Mouse (Mus musculus) CH12.LX (cell line): Measurements from ENCODE around the gene Sox11. TPM values are rescaled to one million over a fixed set of nuclear protein-coding genes. Genes with fewer than 3 reads are reported as not detected.

Experiments used
- DNase-seq: peaks from one replicate; pipeline ENCODE4 v3.0.0-alpha.2; 2013; ENCODE audit errors: extremely low read depth
- H3K27ac ChIP-seq: 2 replicates; pipeline ENCODE4 v1.5.1; 2012; ENCODE audit warnings: low read depth, mild to moderate bottlenecking, control low read depth, moderate library complexity; ENCODE audit not compliant: insufficient read depth
- H3K27me3 ChIP-seq: replicated peaks from 2 replicates; pipeline ENCODE3; 2012; ENCODE audit warnings: inconsistent platforms
- H3K36me3 ChIP-seq, 2 experiments: replicated peaks in 1 of 2; 2 replicates each; pipeline versions ENCODE3 to v1.6.1; 2012; ENCODE audit warnings: inconsistent platforms in 1 of 2, low read length in 1 of 2, mild to moderate bottlenecking in 1 of 2, mixed read lengths in 1 of 2, moderate library complexity in 1 of 2; ENCODE audit not compliant: control insufficient read depth in 1 of 2, insufficient read depth in 1 of 2
- H3K4me1 ChIP-seq, 2 experiments: 2 replicates each; pipeline ENCODE4 v1.6.1; 2012; ENCODE audit warnings: inconsistent platforms in 1 of 2, moderate library complexity in 1 of 2; ENCODE audit not compliant: insufficient read depth in 2 of 2, control insufficient read depth in 1 of 2
- H3K4me2 ChIP-seq: 2 replicates; pipeline ENCODE4 v1.6.1; 2012; ENCODE audit warnings: low read depth, mild to moderate bottlenecking, control low read depth; ENCODE audit not compliant: poor library complexity, insufficient read depth, severe bottlenecking
- H3K4me3 ChIP-seq, 3 experiments: fragments of 150-350 bp in 1 of 3; sonication (generic) in 1 of 3; replicated peaks in 1 of 3; 2 replicates each; pipeline versions ENCODE3 to v1.5.1; 2011 to 2012; ENCODE audit warnings: low read depth in 2 of 3, low read length in 2 of 3, mild to moderate bottlenecking in 2 of 3, moderate library complexity in 2 of 3, control low read depth in 1 of 3, improper control_type of control experiment in 1 of 3, inconsistent platforms in 1 of 3, mixed read lengths in 1 of 3; ENCODE audit not compliant: poor library complexity in 1 of 3
- H3K79me2 ChIP-seq: replicated peaks from 2 replicates; pipeline ENCODE4 v1.6.1; 2012; ENCODE audit warnings: mild to moderate bottlenecking, moderate library complexity; ENCODE audit not compliant: control insufficient read depth, poor library complexity, insufficient read depth, severe bottlenecking; ENCODE audit errors: extremely low read depth
- H3K9ac ChIP-seq: 2 replicates; pipeline ENCODE4 v1.6.1; 2012; ENCODE audit warnings: low read depth, mild to moderate bottlenecking, control low read depth, moderate library complexity; ENCODE audit not compliant: insufficient read depth
- H3K9me3 ChIP-seq: replicated peaks from 2 replicates; pipeline ENCODE3; 2012; ENCODE audit warnings: low read length, inconsistent platforms, mixed read lengths
- CHD2 ChIP-seq: IDR thresholded peaks from 2 replicates; pipeline ENCODE4 v1.6.1; 2011; ENCODE audit warnings: low read length, improper control_type of control experiment
- CTCF ChIP-seq, 2 experiments: IDR thresholded peaks in 1 of 2; conservative IDR thresholded peaks in 1 of 2; 2 replicates each; pipeline ENCODE4 v1.5.1; 2011 to 2012; ENCODE audit warnings: low read depth in 2 of 2, low read length in 2 of 2, improper control_type of control experiment in 1 of 2, inconsistent platforms in 1 of 2, mild to moderate bottlenecking in 1 of 2, moderate library complexity in 1 of 2
- JUN ChIP-seq: IDR thresholded peaks from 2 replicates; pipeline ENCODE4 v1.6.1; 2011; ENCODE audit warnings: low read depth, mild to moderate bottlenecking, low read length, improper control_type of control experiment, moderate library complexity; ENCODE audit not compliant: insufficient read depth
- KAT2A ChIP-seq: IDR thresholded peaks from 2 replicates; pipeline ENCODE4 v1.6.1; 2012; ENCODE audit warnings: low read length, improper control_type of control experiment, inconsistent platforms; ENCODE audit not compliant: insufficient replicate concordance
- MXI1 ChIP-seq: IDR thresholded peaks from 2 replicates; pipeline ENCODE4 v1.6.1; 2011; ENCODE audit warnings: mild to moderate bottlenecking, low read depth, low read length, improper control_type of control experiment
- RCOR1 ChIP-seq: conservative IDR thresholded peaks from 2 replicates; pipeline ENCODE4 v1.6.1; 2012; ENCODE audit warnings: low read depth, mild to moderate bottlenecking, inconsistent platforms, low read length, improper control_type of control experiment
- SIN3A ChIP-seq: IDR thresholded peaks from 2 replicates; pipeline ENCODE4 v1.6.1; 2012; ENCODE audit warnings: low read length, improper control_type of control experiment, inconsistent platforms
- SMC3 ChIP-seq: IDR thresholded peaks from 2 replicates; pipeline ENCODE4 v1.6.1; 2011; ENCODE audit warnings: low read depth, low read length, improper control_type of control experiment
- TBP ChIP-seq: conservative IDR thresholded peaks from 2 replicates; pipeline ENCODE4 v1.6.1; 2011; ENCODE audit warnings: low read depth, low read length, improper control_type of control experiment
- TCF12 ChIP-seq: IDR thresholded peaks from 2 replicates; pipeline ENCODE4 v1.6.1; 2014; ENCODE audit warnings: low read depth, mild to moderate bottlenecking, inconsistent platforms, low read length, improper control_type of control experiment
- USF1 ChIP-seq: IDR thresholded peaks from 2 replicates; pipeline ENCODE4 v1.6.1; 2014; ENCODE audit warnings: low read depth, mild to moderate bottlenecking, inconsistent platforms, low read length, improper control_type of control experiment
- USF2 ChIP-seq: conservative IDR thresholded peaks from 2 replicates; pipeline ENCODE4 v1.6.1; 2011; ENCODE audit warnings: low read depth, low read length, improper control_type of control experiment
- dilution Hi-C: fragments of 300-500 bp; cut with MboI; formaldehyde crosslinking; loops from 2 replicates; pipeline ENCODE4 v1.14.3; 2020; ENCODE audit warnings: low sequenced_read_pairs; ENCODE audit not compliant: extremely low pct_unique_long_range_greater_than_20kb, extremely low pct_ligation_motif_present
- in situ Hi-C: fragments of 300-500 bp; cut with MboI; formaldehyde crosslinking; loops from 3 replicates; pipeline ENCODE4 v1.14.3; 2019; ENCODE audit warnings: low sequenced_read_pairs, low pct_ligation_motif_present, low pct_unique_long_range_greater_than_20kb, mixed read lengths
- polyA plus RNA-seq: library from polyadenylated mRNA; unstranded; fragments of >175 nt; gene quantifications from 2 replicates; pipeline ENCODE4 v1.2.1, GENCODE M21; 2012; ENCODE audit warnings: low read depth; ENCODE audit not compliant: insufficient read length
- total RNA-seq, 2 experiments: library from RNA; depleted of rRNA; stranded (reverse); fragments of 300-350 nt in 1 of 2; fragments of >200 nt in 1 of 2; gene quantifications; 2 replicates each; pipeline ENCODE4 v1.2.3; 2012 to 2014

The Sox11 gene
- total and polyA plus RNA-seq, 3 experiments, result not detected

DNA sequence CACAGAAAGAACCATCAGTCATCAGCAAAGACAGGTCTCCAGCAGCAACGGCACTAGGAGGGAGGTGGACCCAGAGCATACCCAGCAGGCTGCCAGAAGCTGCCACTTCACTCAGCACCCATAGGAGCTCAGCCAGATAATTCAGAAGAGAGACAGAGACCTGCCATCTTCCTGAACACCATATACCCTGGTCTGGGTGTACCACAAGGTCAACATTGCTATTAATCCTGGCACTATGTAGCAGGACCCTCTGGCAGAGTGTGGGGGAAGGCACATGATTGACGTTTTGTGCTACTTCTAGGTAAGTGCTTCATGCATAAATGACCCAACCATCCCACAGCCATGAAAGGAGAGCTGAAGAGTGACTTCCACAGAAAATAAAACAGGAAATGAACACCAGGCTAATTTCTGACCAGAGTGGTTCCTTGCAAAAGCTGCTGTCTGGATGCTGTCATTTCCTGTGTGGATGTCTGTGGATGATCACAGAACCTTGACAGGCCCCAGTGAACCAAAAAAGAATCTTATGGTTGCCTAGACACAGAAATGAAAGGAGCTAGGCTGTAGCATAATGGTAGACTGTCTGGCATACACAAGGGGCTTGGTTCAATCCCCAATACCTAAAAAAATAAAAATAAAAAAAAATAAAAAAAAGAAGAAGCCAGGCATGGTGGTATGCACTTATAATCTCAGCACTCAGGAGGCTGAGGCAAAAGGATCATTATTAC is 37.5 kb downstream of the Sox11 start:
- no peak for DNase-seq
- Histone ChIP-seq H3K36me3 (no peaks in the 10 kb centered on the region), H3K27ac (no peak overlapping the region), H3K79me2 (no peaks in the 10 kb centered on the region)
- no peak for TF ChIP-seq CHD2
- TF ChIP-seq JUN, result no peak
- TF ChIP-seq USF1, result no peak
- TF ChIP-seq, all 38 proteins: peak for 0
- Histone ChIP-seq H3K9ac (no peak overlapping the region), H3K4me3 (no peak overlapping the region), H3K4me1 (no peaks in the 10 kb centered on the region), H3K9me3 (peaks cover 78% of the 10 kb centered on the region), H3K27me3 (no peaks in the 10 kb centered on the region), H3K4me2 (no peak overlapping the region)
- in situ Hi-C loops, result no loop called here
- dilution Hi-C loops, result no loop called here

- in situ Hi-C loops, result no loop called here
- H3K79me2 ChIP-seq, result no peaks in the 10 kb centered on the region
- H3K9me3 ChIP-seq, result peaks cover 72% of the 10 kb centered on the region
- no peaks in the 10 kb centered on the region for H3K4me1 ChIP-seq
- no peak overlapping the region for H3K4me3 ChIP-seq
- no peak overlapping the region for H3K9ac ChIP-seq
- no peak for DNase-seq
- no peak overlapping the region for H3K4me2 ChIP-seq
- no peak for TF ChIP-seq SIN3A
- TF ChIP-seq MXI1, result no peak
- no peak for TF ChIP-seq SMC3
- no peak for TF ChIP-seq USF2
- TF ChIP-seq, all 38 proteins: peak for 0
- dilution Hi-C loops, result no loop called here
- Histone ChIP-seq H3K27ac (no peak overlapping the region), H3K27me3 (no peaks in the 10 kb centered on the region), H3K36me3 (no peaks in the 10 kb centered on the region)
These were observed 39.2 kb downstream of the Sox11 start for GRCm38 (mm10) chr12:27303190-27303589.

DNA sequence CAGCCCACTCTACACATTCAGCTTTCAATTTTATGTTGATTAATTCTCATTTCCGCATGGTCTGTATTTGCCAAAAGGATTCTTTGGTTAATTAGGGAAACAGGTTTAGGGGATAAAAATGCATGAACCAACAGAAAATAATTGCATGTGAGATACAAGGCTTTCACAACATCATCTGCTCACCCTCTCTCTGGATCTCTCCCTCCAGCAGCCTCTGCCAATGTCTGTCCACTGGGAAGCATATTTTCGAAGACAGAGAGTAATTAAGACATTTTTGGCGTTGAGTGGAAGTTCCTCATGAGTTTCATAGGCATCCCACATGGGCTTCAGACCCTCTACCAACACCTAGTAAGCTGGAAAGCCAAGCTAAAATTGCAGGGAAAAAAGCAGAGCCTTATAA is 43.7 kb downstream of the Sox11 start:
- Histone ChIP-seq H3K4me3 (no peak overlapping the region), H3K36me3 (no peaks in the 10 kb centered on the region), H3K27ac (no peak overlapping the region), H3K79me2 (no peaks in the 10 kb centered on the region), H3K9me3 (peaks cover 74% of the 10 kb centered on the region), H3K27me3 (no peaks in the 10 kb centered on the region), H3K4me2 (no peak overlapping the region), H3K4me1 (no peaks in the 10 kb centered on the region), H3K9ac (no peak overlapping the region)
- no peak for DNase-seq
- no peak for TF ChIP-seq KAT2A
- no peak for TF ChIP-seq SMC3
- TF ChIP-seq TBP, result no peak
- TF ChIP-seq RCOR1, result no peak
- TF ChIP-seq SIN3A, result no peak
- TF ChIP-seq TCF12, result no peak
- no peak for TF ChIP-seq USF2
- TF ChIP-seq USF1, result no peak
- TF ChIP-seq CTCF (conservative IDR thresholded peaks at IDR 0.05 in 1 of 2, IDR thresholded peaks at IDR 0.05 in 1 of 2; ENCODE audit: low read depth in 2 of 2, low read length in 2 of 2), result no peak
- in situ Hi-C loops (no loop called here), dilution Hi-C loops (no loop called here)
